Mouse (Mus musculus) kidney, adult 9 months (tissue): ENCODE measurements around the gene Gm3488.
"Not testable (repeated sequence)": the region's sequence is repeated elsewhere in the genome, so short reads cannot be mapped to it uniquely, and the experiment has no call there.

ENCODE experiments used
- DNase-seq: peaks from one replicate; pipeline ENCODE4 v3.0.0; 2022

Gm3488 gene

GRCm38 (mm10) chr14:5501374-5501773, at the start of gene Gm3488:
Gm3488 (plus strand) TSS chr14:5501674.
- not testable (repeated sequence) for DNase-seq

- DNase-seq: not testable (repeated sequence)
Measured at GRCm38 (mm10) chr14:5455367-5455766, 46.1 kb upstream of the Gm3488 start, which contains the start of gene Gm3194. Gm3194 (minus strand) TSS chr14:5455467.

DNA sequence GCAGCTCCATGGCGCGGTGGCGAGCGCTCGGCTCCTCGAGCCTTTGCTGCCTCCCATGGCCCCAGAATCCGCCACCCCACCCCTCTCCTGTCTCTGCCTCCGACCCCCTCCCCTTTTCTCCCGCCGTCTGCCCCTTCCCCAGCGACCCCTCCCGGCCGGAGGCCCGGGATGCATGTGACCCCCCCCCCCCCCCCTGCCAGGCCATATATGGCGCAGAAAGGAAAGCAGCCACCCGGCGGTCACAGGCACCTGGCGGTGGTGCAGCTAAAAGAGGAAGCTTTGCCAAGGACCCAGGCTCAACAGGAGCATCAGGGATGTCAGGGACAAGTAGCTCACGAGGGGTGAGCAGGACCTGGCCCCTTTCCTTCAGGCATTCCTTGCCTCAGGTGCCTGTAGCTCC, 41.0 kb upstream of the Gm3488 start:
- DNase-seq: not testable (repeated sequence)

- not testable (repeated sequence) for DNase-seq
Measured at GRCm38 (mm10) chr14:5477730-5478129, 23.7 kb upstream of the Gm3488 start, which contains the start of gene Gm8246. Gm8246 (minus strand) TSS chr14:5477830.

DNA sequence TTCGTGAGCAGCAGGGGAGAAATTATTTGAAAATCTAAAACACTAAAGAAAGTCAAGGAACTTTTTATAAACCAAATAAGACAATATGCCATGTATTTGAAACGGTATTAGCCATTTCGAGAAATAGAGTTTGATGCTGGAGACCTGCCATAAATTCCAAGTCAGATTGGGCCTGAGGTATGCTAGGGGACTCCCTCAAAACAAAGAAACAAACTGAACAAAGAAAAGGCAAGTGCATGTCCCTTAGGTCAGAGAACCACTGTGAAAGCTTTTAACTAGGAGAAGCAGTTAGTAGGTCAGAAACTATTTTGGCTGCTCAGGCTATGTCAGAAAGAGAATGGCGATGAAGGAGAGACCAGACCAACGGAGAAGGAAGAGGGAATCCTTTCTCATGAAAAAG, 17.6 kb upstream of the Gm3488 start, which contains the start of gene Gm3187:
Gm3187 (plus strand) TSS at position 301 of the 400 bp plus-strand sequence.
- DNase-seq: not testable (repeated sequence)

GRCm38 (mm10) chr14:5538196-5538595, 36.7 kb downstream of the Gm3488 start, which contains the start of gene Gm3532:
Gm3532 (plus strand) TSS chr14:5538496.
- DNase-seq: not testable (repeated sequence)
